Mouse (Mus musculus) fibroblast of lung, adult 2 months (primary cell): ENCODE measurements at regions not wholly inside any gene's neighbourhood (a gene's known extent, or its start where the extent isn't known, plus 50 kb on each side); places are given as distances from the start of the nearest gene placed in this dataset.

ENCODE experiments used
- DNase-seq: peaks from one replicate; pipeline ENCODE4 v3.0.0-alpha.2; 2011; ENCODE audit warnings: low read depth

DNA sequence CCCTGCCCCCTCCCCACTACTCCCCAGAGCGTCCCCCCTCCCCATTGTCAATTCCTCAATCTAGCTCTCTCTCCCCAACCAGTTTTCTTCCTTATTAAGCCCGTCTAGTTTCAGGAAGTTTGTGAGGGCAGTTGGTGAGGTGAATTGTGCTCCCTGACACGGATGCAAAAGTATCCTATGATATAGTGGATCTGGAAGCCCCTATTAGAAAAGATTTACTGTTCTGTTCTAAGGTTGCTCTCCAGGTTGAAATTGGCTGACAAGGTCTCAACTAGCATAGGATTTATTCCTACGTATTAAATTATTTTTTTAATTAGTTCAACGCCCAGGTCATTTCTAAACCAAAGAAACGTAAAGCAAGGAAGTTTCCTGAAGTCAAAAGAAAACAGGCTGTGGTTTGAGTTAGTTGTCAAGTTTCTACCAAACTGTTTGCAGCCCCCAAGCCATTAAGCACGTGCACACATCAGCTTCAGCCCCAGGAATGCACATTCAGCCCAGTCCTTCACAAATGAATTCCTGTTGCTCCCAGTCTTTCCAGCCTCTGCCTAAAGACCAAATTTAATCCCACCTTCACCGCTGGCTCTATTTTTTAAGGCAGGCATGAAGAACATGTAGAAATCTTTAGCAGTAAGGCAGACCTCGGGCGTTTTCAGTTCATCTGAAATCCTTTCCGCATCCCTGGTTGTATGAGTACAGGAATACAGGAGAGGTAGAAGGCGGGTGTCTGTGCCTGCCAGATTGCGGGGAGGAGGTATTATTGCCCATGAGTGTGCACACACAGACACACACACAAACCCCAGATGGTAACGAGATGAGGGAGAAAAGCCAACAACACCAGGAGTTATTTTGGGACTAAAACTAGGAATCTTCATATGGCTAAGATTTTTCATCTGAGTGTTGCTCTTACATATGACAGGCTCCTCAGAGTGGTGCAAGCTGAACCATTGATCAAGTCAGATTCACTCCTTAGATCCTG lies 375.5 kb downstream of the Nuf2 start:
- DNase-seq: no peak

DNA sequence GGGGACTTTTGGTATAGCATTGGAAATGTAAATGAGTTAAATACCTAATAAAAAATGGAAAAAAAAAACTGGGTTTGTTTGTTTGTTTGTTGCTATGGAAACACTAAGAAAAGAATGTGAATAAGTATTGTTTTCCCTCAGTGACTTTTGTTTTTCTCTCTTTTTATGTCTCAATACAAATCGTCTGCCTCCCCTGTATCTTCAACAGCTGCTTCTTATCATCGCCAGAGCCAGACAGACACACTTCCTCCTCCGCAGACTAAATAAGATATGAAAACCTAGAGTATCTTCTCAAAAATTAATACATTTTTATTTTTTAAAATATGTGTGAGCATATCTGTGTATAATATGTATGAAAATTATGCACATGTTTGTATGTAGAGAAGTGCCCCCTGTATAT lies 389.0 kb downstream of the Nuf2 start:
- DNase-seq: no peak

DNA sequence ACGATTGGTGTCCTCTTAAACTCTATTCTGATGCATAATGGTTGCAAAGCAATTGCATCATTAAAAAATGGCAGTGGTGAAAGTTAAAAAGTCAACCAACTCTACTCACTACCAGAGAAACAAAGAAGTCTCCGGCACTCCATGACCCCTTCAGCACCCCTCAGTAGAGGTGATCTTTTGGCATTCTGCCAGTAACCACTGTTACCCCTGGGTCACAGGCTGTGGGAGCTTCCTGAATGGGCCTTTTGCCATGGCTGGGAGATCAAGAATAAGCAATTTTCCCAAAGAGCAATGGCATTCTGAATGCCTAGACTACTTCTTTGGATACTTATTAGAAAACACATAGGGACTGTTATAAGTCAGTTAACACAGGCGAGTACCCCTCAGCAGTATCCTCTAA lies 391.2 kb downstream of the Nuf2 start:
- no peak for DNase-seq

DNA sequence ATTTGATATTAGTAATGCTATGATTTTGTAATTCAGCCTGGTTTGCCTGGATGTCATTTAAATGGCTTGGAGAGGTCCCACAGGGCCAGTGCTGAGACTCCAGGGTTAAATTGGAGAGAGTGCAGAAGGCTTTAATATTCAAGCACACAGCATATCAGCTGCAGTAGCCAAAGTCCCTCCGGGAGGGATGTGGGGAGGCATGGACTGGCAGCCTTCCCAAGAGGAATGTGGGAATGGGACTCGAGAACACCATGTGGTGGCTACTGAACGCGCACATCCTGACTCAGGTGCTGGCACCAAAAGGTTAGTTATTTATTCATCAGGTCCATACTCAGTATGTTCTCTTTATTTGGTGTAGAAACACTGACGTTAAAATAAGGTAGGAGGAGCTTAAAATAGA lies 391.8 kb downstream of the Nuf2 start:
- no peak for DNase-seq

DNA sequence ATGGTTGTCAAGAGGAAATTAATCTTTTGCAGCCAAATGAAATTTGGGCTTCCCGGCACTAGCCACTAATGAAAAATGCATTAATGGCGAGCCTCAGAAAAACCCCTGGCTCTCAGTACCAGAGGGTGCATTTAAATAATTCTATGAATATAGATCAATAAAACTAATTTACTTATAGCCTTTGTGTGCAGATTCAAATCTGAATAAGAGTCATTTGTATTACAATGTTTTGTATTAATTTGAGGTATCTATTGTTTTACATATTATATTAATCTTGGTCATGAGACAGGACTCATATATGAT lies 392.1 kb downstream of the Nuf2 start:
- no peak for DNase-seq

DNA sequence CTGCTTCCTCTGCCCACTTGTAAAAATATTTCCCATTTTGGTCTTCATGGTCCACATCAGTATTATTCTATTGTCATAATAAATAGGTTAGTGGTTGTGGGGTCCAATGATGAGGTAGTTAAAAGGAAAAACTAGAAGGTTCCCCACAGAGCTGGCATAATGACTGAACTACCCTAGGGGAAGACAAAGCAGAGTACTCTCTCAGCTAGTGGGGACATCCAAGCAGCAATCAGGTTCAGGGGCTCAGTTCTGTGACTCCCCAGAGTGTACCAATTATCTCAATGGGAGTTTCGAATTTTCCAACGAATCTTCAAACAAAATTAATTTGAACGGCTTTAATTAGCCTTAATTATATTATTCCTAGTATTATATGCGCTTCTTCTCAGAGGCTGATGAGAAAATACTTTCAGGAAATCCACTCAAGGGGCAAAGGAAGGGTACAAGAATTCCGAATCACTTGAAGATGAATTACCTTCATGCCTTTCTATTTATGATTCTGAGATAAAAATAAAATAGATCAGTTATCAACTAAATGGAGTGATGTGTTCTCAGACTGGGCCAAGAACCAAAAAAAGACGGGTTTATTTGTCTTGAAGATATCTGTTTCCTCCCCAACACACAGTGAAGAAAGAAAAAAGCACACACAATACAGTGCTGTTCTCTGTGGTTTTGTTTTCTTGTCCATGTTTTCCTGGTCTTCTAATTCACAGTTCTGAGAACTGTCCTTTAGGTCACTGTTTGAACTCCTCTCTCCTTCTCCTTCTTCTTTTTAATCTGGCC lies 392.7 kb downstream of the Nuf2 start:
- no peak for DNase-seq

DNA sequence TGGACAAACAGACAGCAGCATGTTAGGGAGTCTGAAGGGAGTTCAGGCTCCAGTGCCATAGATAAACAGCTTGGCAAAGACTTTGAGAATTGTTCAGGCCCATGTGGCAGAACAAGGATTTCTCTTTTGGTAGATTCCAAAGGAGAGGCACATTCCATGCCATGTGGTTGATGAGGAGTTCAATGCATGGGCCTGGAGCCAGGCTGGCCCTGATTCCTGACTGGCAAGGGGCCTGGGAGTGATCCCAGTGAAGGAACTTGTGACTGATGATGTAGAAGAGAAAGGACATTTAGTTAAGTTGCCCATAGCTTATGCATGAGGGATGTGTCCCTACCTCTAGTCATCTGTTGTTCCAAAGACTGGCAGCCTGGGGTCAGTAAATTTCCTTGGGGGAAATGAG lies 395.7 kb downstream of the Nuf2 start:
- DNase-seq: no peak

DNA sequence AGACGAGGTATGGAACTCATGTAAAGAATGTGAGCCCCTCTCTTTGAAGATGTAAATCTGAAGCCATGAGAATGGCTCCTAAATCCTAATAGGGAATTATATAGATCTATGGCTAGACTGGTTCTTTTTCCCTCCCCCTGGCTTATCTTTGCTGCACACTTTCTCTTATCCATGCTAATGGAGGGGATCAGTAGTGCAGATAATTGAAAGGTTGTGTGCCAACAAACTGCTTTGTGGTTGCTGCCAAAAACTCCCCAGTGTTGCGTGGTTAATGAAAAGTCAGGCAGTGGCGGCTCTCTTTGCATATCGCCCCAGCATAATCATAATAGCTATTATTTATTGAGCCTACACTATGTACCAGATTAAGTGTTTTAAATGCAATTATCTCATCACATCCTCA lies 427.6 kb downstream of the Nuf2 start:
- no peak for DNase-seq

DNA sequence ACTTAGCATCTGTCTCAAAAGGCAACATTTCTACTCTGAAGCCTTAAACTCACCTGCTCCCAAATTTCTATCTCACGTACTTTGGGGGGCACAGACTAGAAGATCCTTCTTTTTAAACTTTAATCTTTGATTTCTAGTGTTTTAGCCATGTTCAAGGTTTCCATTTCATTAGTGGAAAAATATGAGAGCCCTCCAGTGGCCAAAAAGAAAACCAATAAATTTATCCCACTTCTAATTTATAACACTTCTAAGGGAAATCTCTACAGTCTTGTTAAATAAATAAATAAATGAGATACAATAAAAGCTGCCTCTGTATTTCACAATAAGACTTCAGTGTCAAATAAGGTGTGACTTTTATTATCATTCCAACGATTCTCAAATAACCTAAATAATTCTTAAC lies 428.2 kb downstream of the Nuf2 start:
- no peak for DNase-seq

DNA sequence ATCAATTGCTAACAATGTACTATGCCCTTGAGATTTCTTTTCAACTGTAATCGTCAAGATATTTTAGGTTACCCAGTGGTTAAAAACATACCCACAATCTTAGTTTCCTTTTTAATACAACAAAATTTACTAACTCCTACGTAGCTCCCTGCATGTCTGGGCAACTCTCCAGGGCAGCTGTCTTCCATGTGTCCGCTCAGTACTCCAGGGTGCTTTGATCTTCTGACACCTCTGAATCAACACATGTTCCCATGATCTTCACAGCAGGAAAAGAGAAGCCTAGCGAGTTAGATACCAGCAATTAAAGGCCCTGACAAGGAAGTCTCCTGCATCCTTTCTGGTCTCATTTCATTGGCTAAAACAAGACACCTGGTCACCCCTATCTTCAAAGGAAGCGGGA lies 432.0 kb downstream of the Nuf2 start:
- DNase-seq: no peak

DNA sequence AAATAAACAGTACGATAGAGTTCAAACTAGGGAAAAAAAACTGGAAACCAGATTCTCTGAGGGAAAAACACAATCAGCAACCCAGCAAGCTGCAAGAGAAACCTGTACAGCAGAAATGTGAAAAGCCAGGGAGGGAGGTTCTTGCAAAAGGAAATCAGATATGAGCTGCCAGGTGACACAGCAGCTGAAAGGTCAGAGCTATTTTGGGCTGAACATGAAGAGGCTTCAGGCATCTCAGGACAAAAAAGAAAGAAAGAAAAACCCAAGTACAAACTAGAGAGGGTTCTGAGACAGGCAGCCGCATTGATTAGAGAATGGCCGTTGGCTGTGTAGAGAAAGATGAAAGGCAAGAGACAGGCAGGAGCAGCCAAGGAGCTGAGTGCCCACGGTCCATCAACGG lies 434.5 kb downstream of the Nuf2 start:
- no peak for DNase-seq

DNA sequence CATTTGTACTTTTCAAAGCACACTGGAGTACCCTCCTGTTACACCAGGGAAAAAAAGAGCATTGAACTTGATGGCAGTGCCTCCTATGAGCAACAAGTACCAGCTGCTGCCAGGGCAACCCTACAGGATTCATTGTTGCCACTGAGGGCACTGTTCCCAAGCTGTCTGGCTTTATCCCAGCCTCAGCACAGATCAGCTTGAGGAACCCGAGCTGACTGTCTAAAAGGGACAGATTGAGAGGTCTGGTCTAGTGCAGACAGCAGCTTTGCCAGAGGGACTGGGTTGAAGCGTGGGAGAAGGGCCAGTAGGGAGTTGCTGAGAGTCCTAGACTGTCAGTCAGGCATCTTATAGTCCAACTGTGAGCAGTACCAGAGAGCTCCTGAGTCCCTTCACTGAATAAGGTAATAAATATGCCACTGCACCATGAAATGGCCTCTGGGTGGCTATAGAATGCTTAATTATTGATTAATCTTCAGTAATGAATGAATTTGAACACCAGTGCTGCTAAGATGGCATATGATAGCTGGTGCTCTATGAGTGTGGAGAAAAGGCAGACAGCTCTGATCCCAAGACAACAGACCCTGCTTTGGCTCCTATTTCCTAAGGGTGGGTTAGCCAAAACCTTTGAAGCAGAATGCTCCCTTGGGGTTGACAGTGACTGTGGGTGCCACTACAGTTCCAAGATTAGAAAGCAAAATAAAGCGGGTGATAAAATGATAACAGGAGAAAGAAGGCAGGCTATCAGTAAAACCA lies 437.5 kb downstream of the Nuf2 start:
- DNase-seq: no peak

DNA sequence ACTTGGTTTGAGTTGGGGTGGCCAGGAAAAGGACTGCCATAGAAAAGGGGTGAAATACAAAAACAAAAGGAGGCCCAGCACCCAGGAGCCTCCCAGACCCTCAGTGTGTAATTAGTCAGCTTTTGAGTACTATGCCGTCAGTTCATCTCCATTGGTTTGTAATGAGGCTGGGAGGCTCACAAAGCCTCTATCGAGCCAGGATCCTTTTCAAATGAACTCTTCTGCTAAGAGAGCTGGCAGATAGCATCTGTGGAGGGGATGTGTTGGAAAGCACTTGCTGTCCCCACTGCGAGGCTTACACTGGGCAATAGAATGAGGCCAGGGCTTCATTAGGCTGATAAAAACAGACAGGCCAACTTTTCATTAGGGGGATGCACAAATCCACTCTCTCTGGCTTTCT lies 445.2 kb downstream of the Nuf2 start:
- DNase-seq: no peak

DNA sequence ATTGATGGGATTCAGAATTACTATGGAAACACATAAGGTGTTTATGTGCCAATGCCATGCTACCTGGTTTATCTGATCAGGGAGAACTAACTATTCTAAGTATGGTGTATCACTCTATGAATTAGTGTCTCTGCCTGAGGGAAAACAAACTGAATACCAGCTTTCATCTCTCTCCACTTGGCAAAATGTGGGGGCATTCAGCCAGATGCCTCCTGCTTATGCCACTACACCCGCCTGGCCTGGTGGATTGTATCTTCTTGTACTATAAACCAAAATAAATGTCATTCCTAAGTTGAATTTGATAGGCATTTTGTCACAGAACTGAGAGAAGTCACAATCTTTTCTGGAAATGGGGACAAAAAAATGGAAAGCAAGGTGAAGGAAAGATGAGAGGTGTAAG lies 450.6 kb downstream of the Nuf2 start:
- DNase-seq: no peak

DNA sequence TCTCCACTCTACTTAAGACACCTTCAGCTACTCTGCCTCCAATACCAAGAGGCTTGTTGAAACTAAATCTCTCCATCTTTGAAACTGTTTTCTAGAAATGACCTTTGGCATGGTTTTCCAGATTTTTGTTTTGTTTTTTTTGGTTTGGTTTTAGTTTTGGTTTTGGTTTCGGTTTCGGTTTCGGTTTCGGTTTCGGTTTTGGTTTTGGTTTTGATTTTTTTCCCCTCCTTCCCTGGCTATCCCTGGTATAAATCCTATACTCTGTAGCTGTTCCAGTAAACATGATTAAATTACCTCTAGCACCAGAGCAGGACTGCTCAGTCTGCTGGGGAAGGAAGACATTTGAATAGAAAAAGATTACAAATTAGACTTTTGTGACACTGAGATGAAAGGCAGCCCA lies 454.0 kb downstream of the Nuf2 start:
- DNase-seq: no peak

DNA sequence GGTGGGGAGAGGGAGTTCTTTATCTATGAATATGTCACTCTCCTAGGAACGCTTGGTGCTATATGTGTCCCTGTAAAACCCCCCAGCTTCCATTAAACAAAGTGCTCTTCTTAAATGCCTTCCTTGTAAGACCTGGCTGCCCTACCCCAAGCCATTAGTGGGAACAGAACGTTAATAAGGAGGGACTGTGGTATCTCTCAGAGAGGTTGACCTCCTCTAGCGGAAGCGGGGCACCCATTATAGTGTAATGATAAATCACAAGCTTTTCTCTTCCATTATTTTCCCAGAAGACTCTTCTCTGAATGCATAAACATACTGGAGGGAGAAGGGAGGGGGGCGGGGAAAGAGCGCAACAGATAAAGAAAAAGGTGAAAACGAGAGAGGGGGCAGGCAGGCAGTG lies 455.3 kb downstream of the Nuf2 start:
- no peak for DNase-seq

DNA sequence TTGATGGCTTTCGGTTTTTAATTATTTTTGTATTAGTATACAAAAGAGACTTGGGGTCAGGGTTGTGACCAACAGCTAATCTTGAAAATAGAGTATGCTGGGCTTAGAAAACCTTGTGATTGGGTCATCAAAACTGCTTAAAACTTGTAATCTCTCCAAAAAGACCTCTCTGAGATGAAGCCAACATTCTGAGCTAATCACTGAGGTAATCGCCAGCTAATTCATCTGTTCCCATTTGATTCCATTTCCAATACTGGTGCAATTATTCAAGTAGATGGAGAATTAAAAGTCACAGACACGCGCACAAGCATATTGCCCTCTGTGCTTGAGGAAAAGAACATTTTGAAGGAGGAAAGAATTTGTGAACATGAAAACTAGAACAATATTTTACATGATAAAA lies 459.9 kb downstream of the Nuf2 start:
- no peak for DNase-seq

DNA sequence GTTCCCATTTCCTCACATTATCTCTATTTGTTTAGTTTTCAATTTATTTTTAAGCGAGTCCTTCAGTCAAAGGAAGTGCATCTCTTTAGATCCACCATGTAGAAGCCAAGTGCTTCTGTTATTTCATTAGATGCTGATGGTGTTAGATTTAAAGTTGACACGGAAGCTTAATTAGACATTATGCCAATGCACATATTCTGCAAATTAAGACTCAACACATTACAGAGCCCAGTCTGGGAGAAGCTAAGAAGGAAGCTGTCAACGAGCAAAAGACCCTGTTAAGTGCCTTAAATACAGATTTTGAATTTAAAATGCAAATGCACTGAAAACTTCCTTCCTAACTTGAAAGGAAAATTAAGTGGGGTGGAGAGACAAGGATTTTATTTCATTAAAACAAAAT lies 461.6 kb downstream of the Nuf2 start:
- no peak for DNase-seq

DNA sequence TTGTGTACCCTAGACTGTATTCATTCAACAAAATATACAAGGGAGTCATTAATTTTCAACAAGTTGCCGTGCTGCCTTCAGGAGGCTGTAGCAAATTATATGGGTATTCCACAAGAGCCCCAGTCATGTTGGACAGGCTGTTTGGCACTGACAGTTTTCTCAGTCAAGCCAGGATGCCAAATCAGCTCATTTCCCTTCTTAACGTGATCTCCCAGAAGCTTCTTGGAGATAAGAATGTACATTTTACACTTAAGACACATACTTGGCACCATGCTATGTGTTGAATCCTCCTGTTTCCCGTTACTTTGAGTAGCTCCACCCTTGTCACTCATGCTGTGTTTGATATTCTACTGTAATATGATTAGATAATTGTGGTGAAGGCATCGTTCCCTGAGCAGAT lies 464.5 kb downstream of the Nuf2 start:
- DNase-seq: no peak

DNA sequence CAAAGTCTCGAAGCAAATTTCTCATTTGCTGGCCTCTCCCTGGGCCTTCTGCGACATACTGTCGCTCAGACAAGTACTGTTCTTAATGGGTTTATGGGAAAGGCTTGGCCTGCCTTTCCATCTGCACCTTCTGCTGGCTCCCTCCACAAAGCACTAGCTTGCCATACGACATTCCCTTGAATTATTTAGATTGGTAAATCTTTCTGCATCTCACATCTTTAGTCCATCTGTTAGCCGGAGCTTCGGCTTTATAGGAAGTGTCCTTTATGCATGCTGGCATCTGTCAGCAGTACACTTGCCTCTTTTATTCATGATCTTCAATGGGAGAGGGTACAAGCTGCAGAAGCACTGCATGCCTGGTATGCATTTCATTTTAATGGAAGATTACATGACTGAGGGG lies 470.6 kb downstream of the Nuf2 start:
- DNase-seq: no peak

DNA sequence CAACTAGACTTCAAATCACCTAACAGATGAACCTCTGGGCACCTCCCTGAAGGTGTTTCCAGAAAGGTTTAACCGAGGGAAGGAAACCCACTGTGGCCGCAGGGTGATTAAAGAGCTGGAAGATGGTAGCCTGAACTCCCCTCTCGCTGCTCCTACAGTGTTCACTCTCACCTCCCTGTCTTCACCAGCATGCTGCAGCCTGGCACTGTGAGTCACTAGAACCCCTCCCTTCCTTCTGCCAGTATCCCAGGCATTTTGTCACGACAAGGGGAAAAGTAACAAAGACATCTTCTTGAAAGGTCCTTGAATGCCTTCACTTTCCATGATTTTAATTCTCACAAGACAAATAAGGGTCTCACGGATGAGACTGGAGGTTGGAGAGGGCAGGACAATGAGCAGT lies 471.1 kb downstream of the Nuf2 start:
- no peak for DNase-seq

DNA sequence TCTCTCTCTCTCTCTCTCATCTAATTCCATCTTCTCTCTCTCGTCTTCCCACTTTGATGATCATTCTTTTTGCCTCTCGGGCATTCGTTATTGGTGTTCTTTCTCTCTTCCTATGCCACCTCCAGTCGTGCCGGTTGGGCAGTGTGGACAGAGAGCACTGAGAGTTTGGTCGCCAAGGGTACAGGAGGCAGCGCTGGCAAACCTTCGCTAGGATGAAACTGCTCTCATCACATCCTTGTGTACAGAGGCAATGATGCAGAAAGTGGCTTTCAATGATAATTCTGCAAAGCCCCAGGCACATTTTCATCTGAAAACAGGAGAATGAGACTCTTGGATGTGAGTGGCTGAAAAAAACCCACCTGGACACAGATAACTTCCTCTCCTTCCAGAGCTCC lies 479.4 kb downstream of the Nuf2 start:
- no peak for DNase-seq
